Mouse (Mus musculus): ENCODE data around the gene Shbg.

Shbg gene

GRCm38 (mm10) chr11:69565131-69565530 is 52.6 kb downstream of the Shbg start:
- DNase-seq (ENCODE audit: low spot score in 2 of 2): no peak
